Mouse (Mus musculus) skeletal muscle tissue, adult 2 months (tissue): Measurements from ENCODE around the gene Ak9.

Source experiments
- DNase-seq: peaks from one replicate; pipeline ENCODE4 v3.0.0-alpha.2; 2012; ENCODE audit warnings: low read depth, low spot score

The Ak9 gene

GRCm38 (mm10) chr10:41451656-41452055 is 147.9 kb downstream of the Ak9 start:
- no peak for DNase-seq

- DNase-seq: no peak
Measured at GRCm38 (mm10) chr10:41452791-41453190, 149.0 kb downstream of the Ak9 start.

GRCm38 (mm10) chr10:41459990-41460389 is 156.2 kb downstream of the Ak9 start:
- no peak for DNase-seq

GRCm38 (mm10) chr10:41460501-41460900 is 156.7 kb downstream of the Ak9 start:
- DNase-seq: no peak

GRCm38 (mm10) chr10:41461057-41461722 is 157.4 kb downstream of the Ak9 start:
- no peak for DNase-seq

GRCm38 (mm10) chr10:41464401-41464955 is 160.7 kb downstream of the Ak9 start:
- DNase-seq: no peak

GRCm38 (mm10) chr10:41467325-41467724 is 163.5 kb downstream of the Ak9 start:
- no peak for DNase-seq

- DNase-seq: no peak
Measured at GRCm38 (mm10) chr10:41470693-41471092, 166.9 kb downstream of the Ak9 start.

- DNase-seq: no peak
Measured at GRCm38 (mm10) chr10:41472534-41472933, 168.8 kb downstream of the Ak9 start.

- DNase-seq: no peak
Measured at GRCm38 (mm10) chr10:41472962-41473481, 169.2 kb downstream of the Ak9 start.

- no peak for DNase-seq
Measured at GRCm38 (mm10) chr10:41473782-41474468, 170.1 kb downstream of the Ak9 start.

- DNase-seq: peak; percentile 46
Measured at GRCm38 (mm10) chr10:41474981-41475391, 171.2 kb downstream of the Ak9 start.

- DNase-seq: peak; percentile 47
Measured at GRCm38 (mm10) chr10:41476171-41477017, 172.6 kb downstream of the Ak9 start, which contains the start of gene Mical1. Gene Mical1, plus strand, starts transcription at chr10:41476314.

- no peak for DNase-seq
Measured at GRCm38 (mm10) chr10:41477018-41477277, 173.2 kb downstream of the Ak9 start.

- peak; percentile 82 for DNase-seq
Measured at GRCm38 (mm10) chr10:41477278-41478181, 173.8 kb downstream of the Ak9 start.

GRCm38 (mm10) chr10:41479961-41480360 is 176.2 kb downstream of the Ak9 start:
- DNase-seq: no peak

GRCm38 (mm10) chr10:41480938-41481880 is 177.4 kb downstream of the Ak9 start:
- no peak for DNase-seq

GRCm38 (mm10) chr10:41482446-41482845 is 178.7 kb downstream of the Ak9 start:
- DNase-seq: no peak
